Mouse (Mus musculus): ENCODE results near the gene Prss38.

Prss38 gene

DNA sequence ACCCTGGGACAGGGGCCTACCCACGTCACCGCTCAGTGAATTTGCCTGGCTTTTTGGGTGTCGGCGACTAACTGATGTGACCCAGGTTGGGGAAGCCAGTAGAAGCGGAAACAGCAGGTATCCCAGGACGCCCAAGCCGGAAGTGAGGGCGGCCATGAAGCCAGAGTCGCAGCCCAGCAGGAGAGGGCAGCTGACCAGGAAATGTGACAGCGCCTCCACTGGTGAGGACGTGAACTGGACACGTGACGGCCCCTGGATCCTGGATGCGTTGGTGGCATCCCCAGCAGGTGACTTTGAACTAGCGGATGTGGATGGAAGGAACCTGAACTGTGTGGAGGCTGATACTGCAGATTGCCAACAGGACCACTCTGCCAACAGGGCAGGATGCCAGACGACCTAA, at the start of gene Prss38:
Prss38 (minus strand) TSS at position 183 of the 400 bp plus-strand sequence.
- in situ Hi-C loops (cut with MboI; ENCODE audit: low pct_unique_long_range_greater_than_20kb in 1 of 2, low sequenced_read_pairs in 2 of 2, unreplicated experiment in 1 of 2): no loop called here

- in situ Hi-C loops (cut with MboI; ENCODE audit: low pct_unique_long_range_greater_than_20kb in 1 of 2, low sequenced_read_pairs in 2 of 2, unreplicated experiment in 1 of 2): no loop called here
Measured at GRCm38 (mm10) chr11:59423010-59423588, 47.6 kb upstream of the Prss38 start.

DNA sequence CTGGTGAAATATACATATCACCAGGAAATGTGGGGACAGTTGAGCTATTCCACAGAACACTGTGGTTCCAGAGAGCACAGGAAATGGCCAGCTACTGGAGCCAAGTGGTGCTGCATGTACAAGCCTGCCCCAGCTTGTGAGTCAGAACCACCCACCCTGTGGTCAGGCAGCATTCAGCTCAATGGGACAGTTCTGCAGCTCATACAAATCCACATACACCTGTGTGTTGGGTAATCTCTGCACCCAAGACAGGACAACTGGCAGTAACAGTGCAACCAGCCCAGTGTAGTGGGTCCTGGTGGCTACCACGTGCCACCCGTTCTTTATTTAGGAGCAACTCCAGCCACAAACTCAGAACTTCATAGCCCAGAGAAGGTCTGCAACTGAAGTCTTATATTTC, 46.5 kb upstream of the Prss38 start:
- in situ Hi-C loops (cut with MboI; ENCODE audit: low pct_unique_long_range_greater_than_20kb in 1 of 2, low sequenced_read_pairs in 2 of 2, unreplicated experiment in 1 of 2): no loop called here

- in situ Hi-C loops (cut with MboI; ENCODE audit: low pct_unique_long_range_greater_than_20kb in 1 of 2, low sequenced_read_pairs in 2 of 2, unreplicated experiment in 1 of 2): no loop called here
Measured at GRCm38 (mm10) chr11:59421436-59421835, 46.0 kb upstream of the Prss38 start.

DNA sequence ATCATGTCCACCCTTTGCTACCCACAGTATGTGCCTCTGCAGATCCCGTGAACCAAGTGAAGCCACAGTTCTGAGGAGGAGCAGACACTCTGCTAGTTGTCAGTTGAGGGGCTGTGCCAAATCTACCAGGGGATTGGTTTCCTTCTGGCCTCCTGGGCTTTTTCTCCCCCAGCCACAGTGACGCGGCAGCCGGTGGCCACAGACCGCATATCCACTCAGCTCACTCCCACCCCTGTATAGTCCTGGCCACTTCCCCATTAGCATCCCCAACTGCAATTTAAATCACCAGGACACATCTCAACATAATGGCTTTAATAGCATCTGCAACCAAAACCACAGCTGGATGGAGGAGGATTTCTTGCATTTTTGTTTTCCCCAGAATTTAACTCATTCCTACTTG, 43.3 kb upstream of the Prss38 start:
- in situ Hi-C loops (cut with MboI; ENCODE audit: low pct_unique_long_range_greater_than_20kb in 1 of 2, low sequenced_read_pairs in 2 of 2, unreplicated experiment in 1 of 2): no loop called here

DNA sequence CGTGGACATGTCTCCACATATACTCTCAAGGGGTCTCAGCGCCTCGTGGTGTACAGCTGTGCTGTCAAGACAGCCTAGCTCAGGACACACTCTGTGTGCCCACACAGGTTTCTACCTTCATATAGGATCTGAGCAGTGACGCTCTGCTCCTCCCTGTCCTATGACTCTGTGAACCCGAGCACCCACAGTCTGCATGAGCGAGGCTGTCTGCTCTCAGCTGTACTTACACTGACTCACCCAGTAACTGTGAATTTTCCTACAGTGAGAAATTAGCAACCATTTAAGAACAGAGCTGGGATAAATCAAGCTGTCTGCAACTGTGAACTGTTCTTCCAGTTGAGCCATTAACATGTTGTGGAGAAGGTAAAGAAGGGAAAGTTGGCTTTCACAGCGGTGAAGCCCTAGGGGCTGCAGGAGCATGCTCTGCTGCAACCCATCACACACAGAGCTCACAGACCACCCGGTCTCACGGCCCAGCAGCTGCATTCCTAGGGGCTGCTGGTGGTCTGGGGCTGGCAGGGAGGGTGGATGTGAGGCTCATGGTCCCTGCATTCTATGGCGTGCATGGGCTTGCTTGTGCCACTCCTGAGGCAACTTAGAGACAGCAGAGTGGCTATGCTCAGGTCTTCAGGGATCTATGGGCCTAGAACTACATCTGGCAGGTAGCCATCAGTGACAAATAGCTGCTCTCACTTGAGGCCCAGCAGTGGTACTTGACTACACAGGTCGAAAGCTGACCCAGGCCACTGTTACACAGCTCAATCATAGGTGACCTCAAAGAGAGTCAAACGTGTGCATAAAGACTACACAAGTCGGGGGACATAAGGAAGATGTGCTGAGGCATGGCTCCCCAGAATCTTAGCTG, 37.8 kb upstream of the Prss38 start:
- in situ Hi-C loops (cut with MboI; ENCODE audit: low pct_unique_long_range_greater_than_20kb in 1 of 2, low sequenced_read_pairs in 2 of 2, unreplicated experiment in 1 of 2): no loop called here

DNA sequence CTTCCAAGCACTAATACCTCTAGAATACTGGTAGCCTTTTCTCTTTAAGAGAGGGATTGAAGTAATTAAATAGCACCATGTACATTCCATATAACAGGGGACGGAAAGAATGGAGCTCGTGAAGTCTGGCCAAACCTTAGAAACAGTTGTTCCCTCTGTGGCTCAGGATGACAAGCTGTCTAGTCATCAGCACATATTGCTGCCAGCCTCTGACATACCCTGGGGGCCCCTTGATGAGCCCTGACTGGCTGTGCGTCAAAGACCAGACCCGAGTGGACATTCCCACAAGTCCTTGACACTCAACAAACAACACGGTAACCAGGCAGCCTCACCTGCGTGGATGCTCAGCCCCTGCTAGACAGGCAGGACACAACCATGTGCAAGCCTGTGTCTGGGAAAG, 36.6 kb upstream of the Prss38 start:
- in situ Hi-C loops (cut with MboI; ENCODE audit: low pct_unique_long_range_greater_than_20kb in 1 of 2, low sequenced_read_pairs in 2 of 2, unreplicated experiment in 1 of 2): no loop called here

GRCm38 (mm10) chr11:59410851-59411250, 35.4 kb upstream of the Prss38 start:
- in situ Hi-C loops (cut with MboI; ENCODE audit: low pct_unique_long_range_greater_than_20kb in 1 of 2, low sequenced_read_pairs in 2 of 2, unreplicated experiment in 1 of 2): no loop called here

DNA sequence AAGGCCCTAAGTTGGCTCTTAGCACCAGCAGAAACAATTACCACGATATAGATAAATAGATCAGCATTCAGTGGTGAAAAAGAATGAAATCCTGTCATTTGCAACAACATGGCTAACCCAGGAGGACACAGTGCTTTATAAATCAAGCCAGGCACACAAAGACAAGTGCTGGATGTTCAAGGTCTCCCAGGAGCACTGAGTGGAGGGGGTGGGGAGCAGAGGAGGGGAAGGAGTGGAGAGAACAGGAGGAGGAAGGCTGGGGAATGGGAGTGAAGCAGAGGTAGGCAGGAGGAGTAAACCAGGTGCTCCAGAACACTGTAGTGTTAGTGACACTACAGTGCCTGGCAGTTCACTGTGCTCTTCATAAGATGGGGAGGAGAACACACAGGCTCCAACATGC, 30.3 kb upstream of the Prss38 start:
- in situ Hi-C loops (cut with MboI; ENCODE audit: low pct_unique_long_range_greater_than_20kb in 1 of 2, low sequenced_read_pairs in 2 of 2, unreplicated experiment in 1 of 2): no loop called here

DNA sequence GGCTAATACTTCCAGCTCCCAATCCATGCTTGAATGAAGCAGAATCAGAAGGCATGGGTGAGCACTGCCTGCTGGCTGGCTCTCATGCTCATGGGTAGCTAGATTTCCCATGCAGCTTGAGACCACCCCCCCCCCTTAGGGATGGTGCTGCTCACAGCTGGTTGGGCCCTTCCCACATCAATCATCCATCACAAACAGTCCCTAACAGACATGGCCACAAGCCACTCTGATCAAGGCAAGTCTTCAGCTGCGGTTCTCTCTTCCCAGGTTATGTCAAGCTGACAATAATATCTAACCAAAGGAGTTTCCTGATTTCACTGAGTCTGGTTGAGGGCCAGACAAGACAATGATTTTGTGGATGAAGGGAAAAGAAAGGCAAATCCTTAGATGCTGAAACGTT, 25.4 kb upstream of the Prss38 start:
- in situ Hi-C loops (cut with MboI; ENCODE audit: low pct_unique_long_range_greater_than_20kb in 1 of 2, low sequenced_read_pairs in 2 of 2, unreplicated experiment in 1 of 2): no loop called here

GRCm38 (mm10) chr11:59399830-59400229, 24.4 kb upstream of the Prss38 start:
- in situ Hi-C loops (cut with MboI; ENCODE audit: low pct_unique_long_range_greater_than_20kb in 1 of 2, low sequenced_read_pairs in 2 of 2, unreplicated experiment in 1 of 2): no loop called here

DNA sequence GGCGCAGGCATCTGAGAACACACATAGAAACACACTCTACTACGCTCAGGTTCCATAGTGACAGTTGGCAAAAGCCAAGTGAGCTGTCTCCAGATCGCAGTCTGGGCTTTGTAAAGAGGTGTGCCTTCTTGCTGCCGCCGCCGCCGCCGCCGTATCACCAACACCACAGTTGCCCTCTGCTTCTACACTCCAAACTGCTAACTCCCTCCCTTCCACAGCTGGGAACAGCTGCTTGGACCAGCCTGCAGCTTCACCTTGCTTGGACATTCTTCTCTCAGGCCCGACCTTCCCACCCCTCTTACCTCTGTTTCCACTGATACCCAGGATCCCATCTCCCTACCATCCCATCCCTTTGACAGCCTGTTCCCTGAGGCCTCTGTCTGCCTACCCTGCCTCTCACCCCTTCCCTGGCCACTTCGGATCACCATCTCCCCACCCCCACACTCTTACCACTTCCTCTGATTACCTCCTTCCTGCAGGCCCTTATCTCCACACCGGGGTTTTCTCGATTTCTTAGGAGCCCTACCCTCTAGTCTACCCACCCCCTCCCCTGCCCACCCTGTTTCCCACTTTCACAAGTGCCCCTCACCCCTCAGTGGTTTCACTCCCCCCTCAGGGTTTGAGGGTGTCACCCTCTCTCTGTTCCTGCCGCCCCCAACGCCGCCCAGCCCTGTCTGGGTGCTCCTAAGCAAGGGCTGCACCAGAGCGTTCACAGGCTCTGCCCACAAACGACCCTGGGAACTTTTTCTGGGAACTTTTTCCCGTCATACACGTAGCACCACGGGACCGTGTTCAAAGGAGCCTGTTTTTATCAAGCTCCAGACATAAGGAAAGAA, 22.3 kb upstream of the Prss38 start:
- in situ Hi-C loops (cut with MboI; ENCODE audit: low pct_unique_long_range_greater_than_20kb in 1 of 2, low sequenced_read_pairs in 2 of 2, unreplicated experiment in 1 of 2): no loop called here

DNA sequence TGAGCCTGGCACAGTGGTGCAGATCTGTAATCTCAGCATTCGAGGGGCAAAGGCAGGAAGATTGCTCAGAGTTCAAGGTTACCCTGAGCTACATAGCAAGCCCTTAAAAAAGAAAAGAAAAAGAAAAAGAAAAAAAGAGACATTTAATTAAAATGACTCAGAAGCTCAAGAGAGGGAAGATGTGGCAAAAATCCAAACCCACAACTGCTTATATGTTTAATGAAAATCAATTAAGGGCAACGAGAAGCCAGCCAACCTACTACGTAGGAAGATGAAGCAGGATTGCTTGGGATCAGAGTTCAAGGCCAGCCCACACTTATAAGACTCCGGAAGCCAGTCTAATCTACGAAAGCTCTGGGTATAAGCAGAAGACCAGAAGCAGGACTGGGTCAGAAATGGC, 19.0 kb upstream of the Prss38 start:
- in situ Hi-C loops (cut with MboI; ENCODE audit: low pct_unique_long_range_greater_than_20kb in 1 of 2, low sequenced_read_pairs in 2 of 2, unreplicated experiment in 1 of 2): no loop called here

- in situ Hi-C loops (cut with MboI; ENCODE audit: low pct_unique_long_range_greater_than_20kb in 1 of 2, low sequenced_read_pairs in 2 of 2, unreplicated experiment in 1 of 2): no loop called here
Measured at GRCm38 (mm10) chr11:59393591-59393990, 18.1 kb upstream of the Prss38 start.

- in situ Hi-C loops (cut with MboI; ENCODE audit: low pct_unique_long_range_greater_than_20kb in 1 of 2, low sequenced_read_pairs in 2 of 2, unreplicated experiment in 1 of 2): no loop called here
Measured at GRCm38 (mm10) chr11:59392300-59392699, 16.8 kb upstream of the Prss38 start.

DNA sequence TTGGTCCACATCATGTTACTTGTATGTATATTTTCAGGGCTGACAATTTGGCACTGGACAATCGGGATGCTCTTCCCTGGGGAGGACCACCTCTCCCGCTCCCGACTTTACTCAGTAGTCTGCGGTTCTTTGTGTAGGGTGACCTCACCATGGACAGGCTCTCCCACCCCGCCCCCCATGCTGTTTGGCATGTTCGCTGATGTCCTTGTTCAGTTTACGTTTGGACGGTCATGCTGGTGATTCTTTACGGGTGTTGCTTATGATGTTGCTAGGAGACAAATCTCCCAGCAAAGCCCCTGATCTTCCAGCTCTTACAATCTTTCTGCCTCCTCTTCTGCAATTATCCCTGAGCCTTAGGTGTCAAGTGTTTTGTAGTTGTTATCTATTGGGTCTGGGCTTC, 15.0 kb upstream of the Prss38 start:
- in situ Hi-C loops (cut with MboI; ENCODE audit: low pct_unique_long_range_greater_than_20kb in 1 of 2, low sequenced_read_pairs in 2 of 2, unreplicated experiment in 1 of 2): no loop called here

GRCm38 (mm10) chr11:59389617-59390016, 14.2 kb upstream of the Prss38 start:
- in situ Hi-C loops (cut with MboI; ENCODE audit: low pct_unique_long_range_greater_than_20kb in 1 of 2, low sequenced_read_pairs in 2 of 2, unreplicated experiment in 1 of 2): no loop called here

- in situ Hi-C loops (cut with MboI; ENCODE audit: low pct_unique_long_range_greater_than_20kb in 1 of 2, low sequenced_read_pairs in 2 of 2, unreplicated experiment in 1 of 2): no loop called here
Measured at GRCm38 (mm10) chr11:59388806-59389205, 13.3 kb upstream of the Prss38 start.

- in situ Hi-C loops (cut with MboI; ENCODE audit: low pct_unique_long_range_greater_than_20kb in 1 of 2, low sequenced_read_pairs in 2 of 2, unreplicated experiment in 1 of 2): no loop called here
Measured at GRCm38 (mm10) chr11:59387471-59387870, 12.0 kb upstream of the Prss38 start.
